Mouse (Mus musculus) testis, adult 2 months (tissue): Measurements from ENCODE around the gene Rrp12.

Source experiments
- CTCF ChIP-seq: fragments of 200-500 bp; IDR thresholded peaks from 2 replicates; pipeline ENCODE4 v1.5.1; 2012; ENCODE audit warnings: low read depth, mild to moderate bottlenecking, inconsistent platforms, low read length, moderate library complexity; ENCODE audit not compliant: control insufficient read depth, insufficient read depth, insufficient replicate concordance
- POLR2A ChIP-seq: fragments of 200-500 bp; IDR thresholded peaks from 2 replicates; pipeline ENCODE4 v1.6.1; 2012; ENCODE audit warnings: low read depth, mild to moderate bottlenecking, inconsistent platforms, low read length, moderate library complexity; ENCODE audit not compliant: control insufficient read depth

DNA sequence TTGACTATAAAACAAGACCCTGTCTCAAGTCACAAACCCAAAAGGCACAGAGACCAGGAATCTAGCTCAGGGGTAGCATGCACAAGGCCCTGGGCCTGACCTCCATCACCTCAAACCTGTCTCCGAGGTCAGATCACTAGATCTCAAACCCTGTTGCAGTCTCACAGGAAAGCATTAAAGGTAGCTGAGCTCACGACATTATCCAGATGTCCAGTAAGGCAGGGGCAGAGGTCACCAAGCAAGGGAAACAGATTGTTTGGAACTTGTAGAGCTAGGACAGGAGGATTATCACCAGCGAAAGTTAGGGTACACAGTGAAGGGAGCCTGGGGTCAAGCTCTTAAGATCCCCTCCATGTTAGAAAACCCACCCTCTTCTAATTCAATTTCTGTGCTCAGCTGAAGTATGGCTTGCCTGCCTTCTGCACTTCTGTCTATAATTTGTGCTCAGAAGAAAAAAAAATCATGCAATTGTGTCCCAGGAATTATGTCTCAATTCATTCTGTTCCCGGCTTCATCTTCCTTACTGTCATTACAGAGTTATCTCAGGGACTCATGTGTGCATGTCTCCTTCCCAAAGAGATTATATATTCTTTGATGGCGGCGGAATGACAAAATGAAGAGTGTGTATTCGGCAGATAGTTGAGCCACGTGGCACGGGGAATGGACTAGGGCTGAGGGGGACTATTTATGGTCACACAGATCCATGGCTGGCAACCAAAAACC lies 58.6 kb downstream of the Rrp12 start:
- TF ChIP-seq CTCF (no peak), POLR2A (no peak)
